In the genomic region with DNA sequence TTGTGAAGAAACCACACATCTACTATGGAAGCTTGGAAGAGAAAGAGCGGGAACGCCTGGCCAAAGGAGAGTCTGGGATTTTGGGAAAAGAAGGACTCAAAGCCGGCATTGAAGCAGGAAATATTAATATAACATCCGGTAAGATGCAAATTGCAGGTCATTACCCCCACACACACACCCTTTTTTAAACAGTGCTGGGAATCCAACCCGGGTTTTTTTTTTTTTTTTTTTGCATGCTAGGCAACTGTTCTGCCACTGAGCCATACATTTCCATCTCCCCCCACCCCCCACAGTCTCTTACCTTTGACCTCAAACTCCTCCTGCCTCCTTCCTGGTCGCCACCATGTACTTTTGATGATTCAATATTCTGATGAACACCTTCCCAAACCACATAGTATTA, we compare ENCODE assay signal across 9 mouse cellular contexts. TPM values are rescaled to one million over a fixed set of nuclear protein-coding genes. Genes with fewer than 3 reads are reported as not detected.
DNase-seq lines count a peak whose midpoint lies in the region; ATAC-seq and TF ChIP-seq lines count a peak whose summit lies in the region.
"Had no signal": no experiment of that assay in that cellular context is flagged by ENCODE, and none has a peak within 500 bp of the region (broad histone marks: within the 10 kb centered on the region; RNA-seq: fewer than 3 reads in every experiment).

No protein-coding gene starts in this region.

- H3K36me3 ChIP-seq in heart, embryonic 11.5 days (ENCODE audit: control insufficient read depth, insufficient read depth, low read length) = peaks cover 13% of the 10 kb centered on the region
- peaks cover 61% of the 10 kb centered on the region for H3K36me3 ChIP-seq in E14TG2a.4 (ENCODE audit: insufficient read depth, low read length)
- peaks cover 27% of the 10 kb centered on the region for H3K36me3 ChIP-seq in forebrain, postnatal 0 days (ENCODE audit: insufficient read depth)
- peaks cover 63% of the 10 kb centered on the region for H3K36me3 ChIP-seq in midbrain, embryonic 10.5 days

- H3K9me3 ChIP-seq in heart, embryonic 11.5 days (replicated peaks; ENCODE audit: control insufficient read depth, low read length) = no peaks in the 10 kb centered on the region
- peaks cover 16% of the 10 kb centered on the region for H3K9me3 ChIP-seq in E14TG2a.4 (ENCODE audit: low read length)
- H3K9me3 ChIP-seq in forebrain, postnatal 0 days (ENCODE audit: low read length) = no peaks in the 10 kb centered on the region
- H3K9me3 ChIP-seq in midbrain, embryonic 10.5 days (replicated peaks) = no peaks in the 10 kb centered on the region

- DNase-seq in heart, adult 9 months (ENCODE audit: low spot score in 2 of 2) = no peak
- DNase-seq in forebrain, postnatal 0 days = no peak
- DNase-seq in midbrain, embryonic 10.5 days (ENCODE audit: low spot score) = no peak
- DNase-seq in right cerebral cortex, postnatal 14 days = no peak
- no peak for DNase-seq in left cerebral cortex, postnatal 36 days (ENCODE audit: low spot score in 2 of 2)
- DNase-seq in gastrocnemius, postnatal 4 days (ENCODE audit: low spot score in 2 of 2) = no peak
- DNase-seq: kidney, adult 2 months had no signal

- no peak for TF ChIP-seq CTCF in E14TG2a.4 (conservative IDR thresholded peaks at IDR 0.05; ENCODE audit: low read length)
- no peak for TF ChIP-seq CTCF in forebrain, postnatal 0 days (IDR thresholded peaks at IDR 0.05; ENCODE audit: low read depth)

- H3K4me1 ChIP-seq in heart, embryonic 11.5 days (ENCODE audit: control insufficient read depth, insufficient read depth, low read length) = peaks cover 11% of the 10 kb centered on the region
- H3K4me1 ChIP-seq in E14TG2a.4 (replicated peaks; ENCODE audit: low read depth, low read length) = peaks cover 30% of the 10 kb centered on the region
- H3K4me1 ChIP-seq in forebrain, postnatal 0 days (ENCODE audit: insufficient read depth) = peaks cover 8% of the 10 kb centered on the region; the same call in 1 of the 2 replicates
- H3K4me1 ChIP-seq in midbrain, embryonic 10.5 days = peaks cover 31% of the 10 kb centered on the region

- peak overlapping the region; percentile 83 for H3K9ac ChIP-seq in heart, embryonic 11.5 days (ENCODE audit: low read depth, low read length)
- H3K9ac ChIP-seq in forebrain, postnatal 0 days = peak overlapping the region; percentile 75

- no peaks in the 10 kb centered on the region for H3K27me3 ChIP-seq in heart, embryonic 11.5 days (ENCODE audit: control insufficient read depth, insufficient read depth, low read length)
- H3K27me3 ChIP-seq in E14TG2a.4 (ENCODE audit: insufficient read depth, low read length) = no peaks in the 10 kb centered on the region
- H3K27me3 ChIP-seq in forebrain, postnatal 0 days (ENCODE audit: insufficient read depth, low read length) = no peaks in the 10 kb centered on the region
- no peaks in the 10 kb centered on the region for H3K27me3 ChIP-seq in midbrain, embryonic 10.5 days (ENCODE audit: low read depth, poor library complexity, severe bottlenecking)

- no peak overlapping the region for H3K27ac ChIP-seq in heart, embryonic 11.5 days (ENCODE audit: low read depth, low read length)
- no peak overlapping the region for H3K27ac ChIP-seq in forebrain, postnatal 0 days (ENCODE audit: low read depth, low read length)
- peak overlapping the region; percentile 93 for H3K27ac ChIP-seq in midbrain, embryonic 10.5 days (replicated peaks)

- peak overlapping the region; percentile 66 for H3K4me3 ChIP-seq in heart, embryonic 11.5 days (ENCODE audit: low read depth, low read length)
- peak overlapping the region; percentile 97 for H3K4me3 ChIP-seq in E14TG2a.4 (replicated peaks; ENCODE audit: low read length)
- H3K4me3 ChIP-seq in forebrain, postnatal 0 days (ENCODE audit: low read depth, low read length) = peak overlapping the region; percentile 61
- peak overlapping the region; percentile 83 for H3K4me3 ChIP-seq in midbrain, embryonic 10.5 days

- intact Hi-C loops in left cerebral cortex, postnatal 36 days (cut with DNase I) = loop anchor here (2.0 to 5.0 kb wide), 3 partner anchors 49 to 202 kb away; a partner anchor contains a TSS

- ATAC-seq in heart, embryonic 11.5 days (replicated peaks; ENCODE audit: insufficient number of reproducible peaks, low FRiP score, low TSS enrichment) = no peak
- ATAC-seq in forebrain, postnatal 0 days = no peak

- 41% methylated on average over 6 of the region's 6 CpGs for WGBS in heart, embryonic 11.5 days (ENCODE audit: insufficient replicate concordance)
- WGBS in forebrain, postnatal 0 days = 34% methylated on average over 6 of the region's 6 CpGs
- WGBS in midbrain, embryonic 10.5 days = 52% methylated on average over 6 of the region's 6 CpGs

- H3K4me2 ChIP-seq in heart, embryonic 11.5 days = peak overlapping the region; percentile 66
- peak overlapping the region; percentile 68 for H3K4me2 ChIP-seq in forebrain, postnatal 0 days (ENCODE audit: low read depth)

RNA-seq across cellular contexts. Expression of a gene that starts 1.0 kb away (rescaled TPM):
- 17.0 and 18.0 TPM in 2 replicates for polyA plus RNA-seq in heart, embryonic 11.5 days (2014; fragmentation: Nextera tagmentation; extraction: Ambion mirVana)
- 17.2 and 20.2 TPM in 2 replicates for total RNA-seq in forebrain, postnatal 0 days (2014; rRNA removed)
- polyA plus RNA-seq in forebrain, postnatal 0 days (2015; fragmentation: Nextera tagmentation; extraction: Ambion mirVana) = 9.6 and 13.3 TPM in 2 replicates
- polyA plus RNA-seq in midbrain, embryonic 10.5 days (2016; fragmentation: Nextera tagmentation; extraction: Ambion mirVana) = 34.3 and 35.2 TPM in 2 replicates
- total RNA-seq in left cerebral cortex, postnatal 36 days (2021) = 10 to 100 TPM; 12.1 to 12.4 TPM
- 10 to 100 TPM; 14.0 to 15.0 TPM for total RNA-seq in gastrocnemius, postnatal 4 days (2021)

RNA-seq across cellular contexts. Expression of a gene that starts 1.2 kb away (rescaled TPM):
- polyA plus RNA-seq in heart, embryonic 11.5 days (2014; fragmentation: Nextera tagmentation; extraction: Ambion mirVana) = 101 and 103 TPM in 2 replicates
- total RNA-seq in forebrain, postnatal 0 days (2014; rRNA removed) = 51.1 and 79.4 TPM in 2 replicates
- 81.7 and 85.1 TPM in 2 replicates for polyA plus RNA-seq in forebrain, postnatal 0 days (2015; fragmentation: Nextera tagmentation; extraction: Ambion mirVana)
- 175 and 185 TPM in 2 replicates for polyA plus RNA-seq in midbrain, embryonic 10.5 days (2016; fragmentation: Nextera tagmentation; extraction: Ambion mirVana)
- 10 to 100 TPM; 44.0 to 44.1 TPM for total RNA-seq in left cerebral cortex, postnatal 36 days (2021)
- total RNA-seq in gastrocnemius, postnatal 4 days (2021) = 10 to 100 TPM; 71.3 to 78.6 TPM

RNA-seq across cellular contexts. Expression of a gene that starts 25.4 kb away (rescaled TPM):
- polyA plus RNA-seq in heart, embryonic 11.5 days (2014; fragmentation: Nextera tagmentation; extraction: Ambion mirVana) = not detected in 2 replicates
- total RNA-seq in forebrain, postnatal 0 days (2014; rRNA removed) = 1.3 TPM in 1 of 2 replicates, not detected in the other
- 0.31 and 0.43 TPM in 2 replicates for polyA plus RNA-seq in forebrain, postnatal 0 days (2015; fragmentation: Nextera tagmentation; extraction: Ambion mirVana)
- polyA plus RNA-seq in midbrain, embryonic 10.5 days (2016; fragmentation: Nextera tagmentation; extraction: Ambion mirVana) = not detected in 2 replicates
- total RNA-seq in left cerebral cortex, postnatal 36 days (2021) = not detected
- not detected for total RNA-seq in gastrocnemius, postnatal 4 days (2021)

RNA-seq across cellular contexts. Expression of a gene that starts 49.1 kb away (rescaled TPM):
- polyA plus RNA-seq in heart, embryonic 11.5 days (2014; fragmentation: Nextera tagmentation; extraction: Ambion mirVana) = 39.0 and 48.7 TPM in 2 replicates
- 15.2 and 16.2 TPM in 2 replicates for total RNA-seq in forebrain, postnatal 0 days (2014; rRNA removed)
- 30.4 and 39.9 TPM in 2 replicates for polyA plus RNA-seq in forebrain, postnatal 0 days (2015; fragmentation: Nextera tagmentation; extraction: Ambion mirVana)
- 54.9 and 57.7 TPM in 2 replicates for polyA plus RNA-seq in midbrain, embryonic 10.5 days (2016; fragmentation: Nextera tagmentation; extraction: Ambion mirVana)
- total RNA-seq in left cerebral cortex, postnatal 36 days (2021) = 10 to 100 TPM; 14.2 to 15.2 TPM
- total RNA-seq in gastrocnemius, postnatal 4 days (2021) = 10 to 100 TPM; 17.7 to 18.8 TPM

RNA-seq across cellular contexts. Expression of a gene that starts 49.3 kb away (rescaled TPM):
- polyA plus RNA-seq in heart, embryonic 11.5 days (2014; fragmentation: Nextera tagmentation; extraction: Ambion mirVana) = 15.9 and 17.6 TPM in 2 replicates
- 34.0 and 43.3 TPM in 2 replicates for total RNA-seq in forebrain, postnatal 0 days (2014; rRNA removed)
- polyA plus RNA-seq in forebrain, postnatal 0 days (2015; fragmentation: Nextera tagmentation; extraction: Ambion mirVana) = 14.3 and 19.1 TPM in 2 replicates
- polyA plus RNA-seq in midbrain, embryonic 10.5 days (2016; fragmentation: Nextera tagmentation; extraction: Ambion mirVana) = 17.6 and 21.1 TPM in 2 replicates
- total RNA-seq in left cerebral cortex, postnatal 36 days (2021) = 10 to 100 TPM; 34.5 to 38.9 TPM
- total RNA-seq in gastrocnemius, postnatal 4 days (2021) = 10 to 100 TPM; 26.7 to 28.5 TPM
